Mouse (Mus musculus) testis, adult 2 months (tissue): ENCODE measurements at regions not wholly inside any gene's neighbourhood (a gene's known extent, or its start where the extent isn't known, plus 50 kb on each side); places are given as distances from the start of the nearest gene placed in this dataset.

Source experiments
- H3K27ac ChIP-seq: fragments of 200-500 bp; 2 replicates; pipeline ENCODE4 v1.5.1; 2012; ENCODE audit warnings: low read depth, low read length; ENCODE audit not compliant: control insufficient read depth, insufficient read depth
- H3K27me3 ChIP-seq: fragments of 200-500 bp; 2 replicates; pipeline ENCODE4 v1.6.1; 2012; ENCODE audit warnings: mild to moderate bottlenecking, low read length, moderate library complexity; ENCODE audit not compliant: control insufficient read depth, insufficient read depth
- H3K36me3 ChIP-seq: fragments of 200-500 bp; 2 replicates; pipeline ENCODE4 v1.6.1; 2012; ENCODE audit warnings: mild to moderate bottlenecking, low read length; ENCODE audit not compliant: control insufficient read depth, insufficient read depth
- H3K4me1 ChIP-seq: fragments of 200-500 bp; 2 replicates; pipeline ENCODE4 v1.6.1; 2012; ENCODE audit warnings: low read length; ENCODE audit not compliant: control insufficient read depth, insufficient read depth
- H3K4me3 ChIP-seq: fragments of 200-500 bp; 2 replicates; pipeline ENCODE4 v1.5.1; 2012; ENCODE audit warnings: low read depth, mild to moderate bottlenecking, low read length, moderate library complexity, mixed read lengths; ENCODE audit not compliant: control insufficient read depth
- CTCF ChIP-seq: fragments of 200-500 bp; IDR thresholded peaks from 2 replicates; pipeline ENCODE4 v1.5.1; 2012; ENCODE audit warnings: low read depth, mild to moderate bottlenecking, inconsistent platforms, low read length, moderate library complexity; ENCODE audit not compliant: control insufficient read depth, insufficient read depth, insufficient replicate concordance
- POLR2A ChIP-seq: fragments of 200-500 bp; IDR thresholded peaks from 2 replicates; pipeline ENCODE4 v1.6.1; 2012; ENCODE audit warnings: low read depth, mild to moderate bottlenecking, inconsistent platforms, low read length, moderate library complexity; ENCODE audit not compliant: control insufficient read depth

GRCm38 (mm10) chr9:52261538-52261937 is 93.2 kb upstream of the Zc3h12c start:
- Histone ChIP-seq H3K4me1 (no peaks in the 10 kb centered on the region), H3K36me3 (no peaks in the 10 kb centered on the region), H3K27ac (no peak overlapping the region), H3K4me3 (no peak overlapping the region), H3K27me3 (no peaks in the 10 kb centered on the region)
- TF ChIP-seq POLR2A: no peak
- no peak for TF ChIP-seq CTCF

- H3K27me3 ChIP-seq: no peaks in the 10 kb centered on the region
- H3K4me3 ChIP-seq: no peak overlapping the region
- H3K4me1 ChIP-seq: no peaks in the 10 kb centered on the region
- no peak for TF ChIP-seq POLR2A
- TF ChIP-seq CTCF: no peak
- H3K27ac ChIP-seq: no peak overlapping the region
- H3K36me3 ChIP-seq: no peaks in the 10 kb centered on the region
Observed at GRCm38 (mm10) chr9:52259459-52259858, 91.1 kb upstream of the Zc3h12c start.

- no peaks in the 10 kb centered on the region for H3K4me1 ChIP-seq
- H3K4me3 ChIP-seq: no peak overlapping the region
- TF ChIP-seq CTCF (no peak), POLR2A (no peak)
- H3K27ac ChIP-seq: no peak overlapping the region
- no peaks in the 10 kb centered on the region for H3K27me3 ChIP-seq
- H3K36me3 ChIP-seq: no peaks in the 10 kb centered on the region
Observed at GRCm38 (mm10) chr9:52255692-52256091, 87.3 kb upstream of the Zc3h12c start.

GRCm38 (mm10) chr9:52254475-52254874 is 86.1 kb upstream of the Zc3h12c start:
- TF ChIP-seq CTCF (no peak), POLR2A (no peak)
- Histone ChIP-seq H3K36me3 (no peaks in the 10 kb centered on the region), H3K27ac (no peak overlapping the region), H3K4me1 (no peaks in the 10 kb centered on the region), H3K27me3 (no peaks in the 10 kb centered on the region), H3K4me3 (no peak overlapping the region)

- Histone ChIP-seq H3K27ac (no peak overlapping the region), H3K4me3 (no peak overlapping the region), H3K4me1 (no peaks in the 10 kb centered on the region)
Observed at GRCm38 (mm10) chr9:52251455-52251854, 83.1 kb upstream of the Zc3h12c start.

GRCm38 (mm10) chr9:52246712-52247111 is 78.3 kb upstream of the Zc3h12c start:
- H3K36me3 ChIP-seq: no peaks in the 10 kb centered on the region
- TF ChIP-seq POLR2A (no peak), CTCF (no peak)
- H3K4me1 ChIP-seq: no peaks in the 10 kb centered on the region
- no peak overlapping the region for H3K4me3 ChIP-seq
- no peak overlapping the region for H3K27ac ChIP-seq
- H3K27me3 ChIP-seq: no peaks in the 10 kb centered on the region

More at GRCm38 (mm10) chr9:52251455-52251854, 83.1 kb upstream of the Zc3h12c start:
- no peak for TF ChIP-seq POLR2A
- TF ChIP-seq CTCF: no peak
- no peaks in the 10 kb centered on the region for H3K36me3 ChIP-seq
- no peaks in the 10 kb centered on the region for H3K27me3 ChIP-seq

GRCm38 (mm10) chr9:52244081-52244480 is 75.7 kb upstream of the Zc3h12c start:
- TF ChIP-seq CTCF: no peak
- no peak for TF ChIP-seq POLR2A
- H3K36me3 ChIP-seq: no peaks in the 10 kb centered on the region
- H3K4me3 ChIP-seq: no peak overlapping the region
- no peak overlapping the region for H3K27ac ChIP-seq
- no peaks in the 10 kb centered on the region for H3K27me3 ChIP-seq
- H3K4me1 ChIP-seq: no peaks in the 10 kb centered on the region

GRCm38 (mm10) chr9:52243032-52243431 is 74.7 kb upstream of the Zc3h12c start:
- Histone ChIP-seq H3K27ac (no peak overlapping the region), H3K27me3 (no peaks in the 10 kb centered on the region), H3K4me3 (no peak overlapping the region), H3K36me3 (no peaks in the 10 kb centered on the region), H3K4me1 (no peaks in the 10 kb centered on the region)
- no peak for TF ChIP-seq CTCF
- TF ChIP-seq POLR2A: no peak
